Mouse (Mus musculus): ENCODE measurements around the gene Cpne7. TPM values are rescaled to one million over a fixed set of nuclear protein-coding genes. Genes with fewer than 3 reads are reported as not detected.

Gene Cpne7
- polyA plus RNA-seq, 1 experiment from 2014 or later, result 1.5 TPM

DNA sequence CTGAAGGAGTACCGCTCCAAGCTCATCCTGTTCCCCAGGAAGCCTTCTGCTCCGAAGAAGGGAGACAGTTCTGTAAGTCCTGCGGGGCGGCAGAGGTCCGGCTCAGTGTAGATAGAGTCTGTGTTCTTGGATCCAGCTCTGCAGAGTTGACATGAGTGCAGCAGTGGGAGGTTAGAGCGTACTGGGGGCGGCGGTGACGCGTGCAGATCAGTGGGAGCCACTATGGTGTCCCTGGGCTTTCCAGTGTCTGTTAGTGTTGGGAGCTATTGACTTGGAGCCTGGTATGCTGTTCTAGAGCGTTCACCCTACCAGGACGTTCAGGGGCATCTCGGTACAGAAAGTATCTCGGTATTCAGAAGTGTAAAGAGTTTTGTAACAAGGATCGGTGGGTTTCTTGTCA lies 13.9 kb upstream of the Cpne7 start:
- Histone ChIP-seq H3K27ac (peak overlapping the region; percentile 100), H3K27me3 (ENCODE audit: insufficient read depth, poor library complexity, severe bottlenecking) (no peaks in the 10 kb centered on the region), H3K9me3 (no peaks in the 10 kb centered on the region), H3K4me3 (peak overlapping the region; percentile 96), H3K36me3 (peaks cover 37% of the 10 kb centered on the region), H3K4me1 (peaks cover 16% of the 10 kb centered on the region)
- DNase-seq (ENCODE audit: low spot score), result no peak
- WGBS, result 19% methylated on average over 15 of the region's 15 CpGs

DNA sequence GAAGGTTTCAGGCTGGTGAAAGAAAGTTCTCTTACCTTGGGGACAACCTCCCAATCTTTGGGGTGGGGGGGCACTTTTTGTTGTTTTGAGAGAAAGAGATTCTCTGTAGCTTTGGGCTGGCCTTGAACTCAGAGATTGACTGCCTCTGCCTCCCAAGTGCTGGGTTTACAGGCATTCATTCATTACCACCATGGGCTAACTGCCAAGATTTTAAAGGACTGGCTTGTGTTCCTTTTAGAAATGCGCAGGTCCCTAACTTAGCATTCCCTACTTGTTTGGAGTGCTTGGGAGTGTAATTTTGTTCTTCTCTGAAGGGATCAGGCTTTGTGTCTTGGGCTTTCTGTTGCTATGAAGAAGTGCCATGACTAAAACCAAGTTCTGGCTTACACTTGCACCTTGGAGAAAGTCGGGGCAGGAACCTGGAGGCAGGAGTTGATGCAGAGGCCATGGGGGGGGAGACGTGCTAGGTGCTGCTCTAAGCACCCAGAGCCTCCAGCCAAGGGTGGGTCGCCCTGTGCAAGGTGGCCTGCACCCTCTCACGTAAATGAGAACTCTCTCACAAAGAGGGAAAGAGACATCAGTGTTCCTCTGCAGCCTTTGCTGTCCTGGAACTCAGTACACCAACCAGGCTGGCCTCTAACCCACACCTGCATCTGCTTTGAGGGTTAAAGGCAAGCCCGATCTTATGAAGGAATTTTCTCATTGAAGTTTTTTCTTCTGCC lies 13.0 kb upstream of the Cpne7 start:
- Histone ChIP-seq H3K9me3 (no peaks in the 10 kb centered on the region), H3K36me3 (peaks cover 32% of the 10 kb centered on the region), H3K4me1 (peaks cover 16% of the 10 kb centered on the region), H3K27ac (peak overlapping the region; percentile 100; the same call in 1 of the 2 replicates), H3K27me3 (ENCODE audit: insufficient read depth, poor library complexity, severe bottlenecking) (no peaks in the 10 kb centered on the region), H3K4me3 (peak overlapping the region; percentile 96)
- WGBS, result 86% methylated on average over 6 of the region's 6 CpGs
- no peak for DNase-seq (ENCODE audit: low spot score)

DNA sequence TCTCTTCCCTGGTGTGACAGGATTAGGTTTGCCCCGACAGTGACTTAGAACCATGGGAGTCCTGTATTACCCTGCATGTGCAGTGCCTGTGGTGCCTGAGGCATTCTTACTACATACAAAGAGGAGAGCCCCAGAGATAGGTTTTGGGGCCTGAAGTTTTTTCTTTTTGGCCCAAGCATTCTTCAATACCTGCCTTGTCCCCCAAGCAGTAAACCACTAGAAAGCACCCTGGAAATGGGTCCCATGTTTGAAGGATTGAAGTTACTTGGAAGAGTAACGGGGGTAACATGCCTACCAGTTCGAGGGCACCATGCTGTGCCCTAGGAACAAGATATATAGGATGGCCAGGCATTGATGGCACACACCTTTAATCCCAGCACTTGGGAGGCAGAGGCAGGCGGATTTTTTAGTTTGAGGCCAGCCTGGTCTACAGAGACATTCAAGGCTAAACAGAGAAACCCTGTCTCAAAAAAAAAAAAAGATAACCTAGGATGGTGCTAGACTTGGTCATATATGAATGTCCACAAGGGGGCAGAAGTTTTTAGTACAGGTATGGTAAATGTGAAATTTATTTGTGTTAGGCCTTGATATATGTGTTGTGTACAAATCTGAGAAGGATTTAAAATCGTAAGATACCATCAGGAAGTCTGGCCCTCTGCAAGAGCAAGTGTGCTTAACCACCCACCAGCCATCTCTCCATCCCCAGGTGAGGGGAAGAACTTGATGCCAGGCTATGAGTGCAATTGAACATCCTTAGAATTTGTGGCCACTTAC lies 11.4 kb upstream of the Cpne7 start:
- H3K27ac ChIP-seq, result no peak overlapping the region
- H3K9me3 ChIP-seq, result no peaks in the 10 kb centered on the region
- WGBS, result 68% methylated on average over 5 of the region's 5 CpGs
- no peak overlapping the region for H3K4me3 ChIP-seq
- H3K27me3 ChIP-seq (ENCODE audit: insufficient read depth, poor library complexity, severe bottlenecking), result no peaks in the 10 kb centered on the region
- DNase-seq (ENCODE audit: low spot score), result no peak
- peaks cover 29% of the 10 kb centered on the region for H3K36me3 ChIP-seq
- H3K4me1 ChIP-seq, result peaks cover 16% of the 10 kb centered on the region

DNA sequence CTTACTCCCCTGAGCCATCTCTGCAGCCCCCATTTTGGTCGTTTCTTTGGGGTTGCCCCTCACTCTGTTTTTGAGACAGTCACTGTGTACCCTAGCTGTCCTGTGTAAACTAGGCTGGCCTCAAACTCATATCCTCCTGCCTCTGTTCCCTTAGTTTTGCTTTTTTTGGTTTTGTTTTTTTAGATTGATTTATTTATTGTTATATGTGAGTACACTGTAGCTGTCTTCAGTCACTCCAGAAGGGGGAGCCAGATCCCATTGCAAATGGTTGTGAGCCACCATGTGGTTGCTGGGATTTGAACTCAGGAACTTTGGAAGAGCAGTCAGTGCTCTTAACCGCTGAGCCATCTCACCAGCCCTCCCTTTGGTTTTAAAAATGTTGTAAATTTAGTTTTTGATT lies 10.6 kb upstream of the Cpne7 start:
- WGBS, result 48% methylated on average over 2 of the region's 2 CpGs
- no peak overlapping the region for H3K4me3 ChIP-seq
- H3K27me3 ChIP-seq (ENCODE audit: insufficient read depth, poor library complexity, severe bottlenecking), result no peaks in the 10 kb centered on the region
- peaks cover 15% of the 10 kb centered on the region for H3K4me1 ChIP-seq
- no peak for DNase-seq (ENCODE audit: low spot score)
- H3K36me3 ChIP-seq, result peaks cover 29% of the 10 kb centered on the region
- H3K9me3 ChIP-seq, result no peaks in the 10 kb centered on the region
- H3K27ac ChIP-seq, result no peak overlapping the region

DNA sequence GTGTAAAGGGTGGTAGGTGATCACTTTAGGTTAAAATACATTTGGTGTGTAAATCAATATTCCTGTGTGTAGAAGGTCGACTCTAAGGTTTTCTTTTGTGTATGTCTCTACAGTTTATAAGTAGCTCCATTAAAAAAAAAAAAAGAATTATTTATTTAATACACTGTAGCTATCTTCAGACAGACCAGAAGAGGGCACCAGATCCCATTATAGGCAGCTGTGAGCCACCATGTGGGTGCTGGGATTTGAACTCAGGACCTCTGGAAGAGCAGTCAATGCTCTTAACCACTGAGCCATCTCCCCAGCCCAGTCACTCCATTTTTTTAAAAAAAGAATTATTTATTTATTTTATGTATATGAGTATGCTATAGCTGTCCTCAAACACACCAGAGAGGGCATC lies 9.2 kb upstream of the Cpne7 start:
- DNase-seq (ENCODE audit: low spot score), result no peak
- peaks cover 12% of the 10 kb centered on the region for H3K4me1 ChIP-seq
- peaks cover 27% of the 10 kb centered on the region for H3K36me3 ChIP-seq
- no peaks in the 10 kb centered on the region for H3K27me3 ChIP-seq (ENCODE audit: insufficient read depth, poor library complexity, severe bottlenecking)
- WGBS, result 62% methylated on average over 1 of the region's 1 CpGs
- no peak overlapping the region for H3K27ac ChIP-seq
- H3K9me3 ChIP-seq, result no peaks in the 10 kb centered on the region
- no peak overlapping the region for H3K4me3 ChIP-seq

DNA sequence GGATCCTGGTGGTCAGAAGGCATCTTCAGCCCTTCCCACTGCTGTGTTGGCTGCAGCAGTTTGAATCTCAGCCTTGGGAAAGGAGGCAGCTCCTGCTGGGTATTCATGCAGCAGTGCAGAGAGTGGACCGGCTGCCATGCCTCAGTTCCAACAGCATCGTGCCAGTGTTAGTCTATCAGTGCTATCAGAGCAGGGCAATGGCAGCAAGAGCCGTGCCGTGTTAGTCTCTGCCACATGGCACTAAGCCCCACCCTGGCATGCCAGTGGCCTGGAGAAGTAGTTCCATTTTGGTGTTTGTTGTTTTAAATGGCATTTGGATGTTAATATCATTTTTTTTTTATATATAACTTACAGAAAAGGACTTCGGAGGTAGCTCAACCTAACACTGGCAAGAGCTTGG lies 8.2 kb upstream of the Cpne7 start:
- Histone ChIP-seq H3K4me3 (no peak overlapping the region), H3K27ac (no peak overlapping the region), H3K9me3 (no peaks in the 10 kb centered on the region), H3K27me3 (ENCODE audit: insufficient read depth, poor library complexity, severe bottlenecking) (no peaks in the 10 kb centered on the region), H3K36me3 (peaks cover 18% of the 10 kb centered on the region), H3K4me1 (peaks cover 6% of the 10 kb centered on the region; the same call in 1 of the 2 replicates)
- no peak for DNase-seq (ENCODE audit: low spot score)
- 85% methylated on average over 5 of the region's 5 CpGs for WGBS

DNA sequence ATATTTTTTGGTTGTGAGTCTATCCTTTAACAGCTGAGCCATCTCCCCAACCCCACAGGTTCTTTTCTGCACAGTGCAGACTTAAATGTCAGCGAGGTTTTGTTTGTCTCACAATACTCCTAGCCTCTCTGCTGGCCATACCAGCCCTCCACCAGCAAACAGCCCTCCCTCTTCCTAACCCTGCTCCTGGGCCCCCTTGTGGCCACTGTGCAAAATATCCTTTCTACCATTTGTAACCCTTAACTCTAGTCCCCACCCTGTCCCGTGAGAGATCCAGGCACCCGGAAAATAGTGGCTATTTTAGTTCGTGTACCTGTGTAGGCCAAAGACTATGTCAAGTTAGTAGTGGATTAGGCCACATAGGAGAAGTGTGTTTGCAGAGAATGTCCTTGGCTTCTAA lies 6.5 kb upstream of the Cpne7 start:
- Histone ChIP-seq H3K4me3 (no peak overlapping the region), H3K27me3 (ENCODE audit: insufficient read depth, poor library complexity, severe bottlenecking) (peaks cover 10% of the 10 kb centered on the region), H3K36me3 (peaks cover under 1% of the 10 kb centered on the region; the same call in 1 of the 2 replicates), H3K4me1 (no peaks in the 10 kb centered on the region), H3K9me3 (no peaks in the 10 kb centered on the region), H3K27ac (no peak overlapping the region)
- DNase-seq (ENCODE audit: low spot score), result no peak
- 19% methylated on average over 4 of the region's 4 CpGs for WGBS

DNA sequence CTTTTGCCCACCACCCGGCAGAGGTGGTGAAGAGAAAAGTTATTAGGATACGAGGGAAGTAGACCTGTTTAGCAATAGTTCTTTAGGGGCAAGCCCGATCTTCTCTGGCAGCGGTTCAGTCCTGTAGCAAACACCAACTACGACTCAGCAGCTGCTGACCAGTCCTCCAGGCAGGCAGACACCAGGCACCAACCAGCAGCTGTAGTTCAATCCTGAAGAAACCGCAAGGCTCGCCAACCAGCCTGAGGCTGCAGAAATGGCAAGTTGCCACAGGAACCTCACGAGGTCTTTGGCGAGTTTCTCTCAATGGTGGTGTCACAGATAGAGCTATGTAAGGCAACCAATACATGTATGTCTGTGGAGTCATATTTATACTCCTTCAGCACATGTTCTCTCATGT lies 4.3 kb upstream of the Cpne7 start:
- no peaks in the 10 kb centered on the region for H3K36me3 ChIP-seq
- H3K27ac ChIP-seq, result no peak overlapping the region
- no peak for DNase-seq (ENCODE audit: low spot score)
- no peak overlapping the region for H3K4me3 ChIP-seq
- WGBS, result 79% methylated on average over 9 of the region's 9 CpGs
- H3K4me1 ChIP-seq, result peaks cover 16% of the 10 kb centered on the region
- H3K27me3 ChIP-seq (ENCODE audit: insufficient read depth, poor library complexity, severe bottlenecking), result peaks cover 33% of the 10 kb centered on the region
- H3K9me3 ChIP-seq, result no peaks in the 10 kb centered on the region

DNA sequence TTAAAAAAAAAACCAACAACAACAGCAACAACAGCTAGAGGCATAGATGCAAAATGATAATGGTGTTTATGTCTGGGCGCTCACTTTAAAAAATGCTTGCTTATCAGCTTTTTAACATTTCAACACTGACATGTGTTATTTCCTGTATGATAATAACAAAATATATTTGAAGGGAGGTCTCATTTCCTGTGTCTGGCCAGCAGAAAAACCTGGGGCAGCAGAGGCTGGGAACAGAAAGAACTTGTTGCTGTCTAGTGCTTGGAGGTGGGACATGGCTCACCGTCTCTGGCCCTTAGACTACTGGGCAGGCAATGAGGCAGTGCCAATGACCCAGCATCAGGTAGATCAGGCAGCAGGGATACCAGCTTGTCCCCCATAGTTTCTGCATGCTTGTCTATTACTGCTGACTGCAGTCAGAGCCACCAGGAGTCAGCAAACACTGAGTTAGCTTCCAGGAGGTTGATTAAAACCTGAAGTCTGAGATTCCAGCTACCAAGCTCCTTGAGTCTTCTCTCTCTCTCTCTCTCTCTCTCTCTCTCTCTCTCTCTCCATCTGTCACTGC lies 3.2 kb upstream of the Cpne7 start:
- no peak overlapping the region for H3K4me3 ChIP-seq
- WGBS, result 52% methylated on average over 2 of the region's 2 CpGs

DNA sequence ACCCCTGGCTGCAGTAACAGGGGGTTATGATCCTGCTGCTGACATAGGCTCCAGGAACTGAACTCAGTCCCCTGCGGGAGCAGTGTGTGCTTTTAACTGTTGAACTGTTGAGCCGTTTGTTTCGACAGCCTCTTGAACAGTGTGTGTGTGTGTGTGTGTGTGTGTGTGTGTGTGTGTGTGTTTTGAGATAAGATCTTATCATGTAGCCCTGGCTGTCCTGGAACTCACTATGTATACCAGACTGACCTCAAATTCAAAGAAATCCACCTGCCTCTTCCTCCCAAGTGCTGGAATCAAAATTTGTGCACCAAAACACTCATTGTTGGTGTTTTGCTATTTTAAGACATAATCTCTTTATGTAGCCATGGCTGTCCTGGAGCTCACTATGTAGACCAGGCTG lies 2.5 kb upstream of the Cpne7 start:
- no peak for DNase-seq (ENCODE audit: low spot score)
- H3K4me3 ChIP-seq, result no peak overlapping the region
- H3K36me3 ChIP-seq, result no peaks in the 10 kb centered on the region
- 38% methylated on average over 3 of the region's 3 CpGs for WGBS
- peaks cover 50% of the 10 kb centered on the region for H3K27me3 ChIP-seq (ENCODE audit: insufficient read depth, poor library complexity, severe bottlenecking)
- peaks cover 21% of the 10 kb centered on the region for H3K4me1 ChIP-seq
- H3K27ac ChIP-seq, result no peak overlapping the region
- H3K9me3 ChIP-seq, result no peaks in the 10 kb centered on the region

More for the DNA sequence above, 3.2 kb upstream of the Cpne7 start:
- Histone ChIP-seq H3K4me1 (peaks cover 21% of the 10 kb centered on the region), H3K27me3 (ENCODE audit: insufficient read depth, poor library complexity, severe bottlenecking) (peaks cover 44% of the 10 kb centered on the region), H3K9me3 (no peaks in the 10 kb centered on the region), H3K36me3 (no peaks in the 10 kb centered on the region), H3K27ac (no peak overlapping the region)
- no peak for DNase-seq (ENCODE audit: low spot score)

DNA sequence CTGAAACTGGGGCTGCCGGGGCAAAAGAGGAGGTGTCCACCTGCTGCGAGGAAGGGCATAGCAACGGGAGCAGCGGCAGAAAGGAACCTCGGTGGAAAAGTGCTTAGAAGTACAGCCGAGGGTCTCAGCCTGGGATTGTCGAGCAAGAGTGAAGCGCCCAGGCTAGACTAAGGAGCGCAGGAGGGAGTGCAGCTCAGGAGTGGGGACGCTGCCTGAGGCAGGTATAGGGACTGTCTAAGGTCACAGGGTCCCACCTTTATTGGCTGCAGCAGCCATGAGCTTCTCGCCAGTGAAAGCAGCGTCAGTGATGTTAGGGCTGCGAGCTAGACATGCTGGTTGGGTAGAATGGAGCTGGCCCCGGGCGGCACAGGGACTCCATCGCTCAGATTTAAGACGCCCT lies 570 bp downstream of the Cpne7 start:
- Histone ChIP-seq H3K27ac (0 out of 2 replicates have a peak overlapping the region, but pooled peaks have one; percentile 37), H3K4me3 (peak overlapping the region; percentile 63), H3K9me3 (no peaks in the 10 kb centered on the region), H3K36me3 (no peaks in the 10 kb centered on the region), H3K27me3 (ENCODE audit: insufficient read depth, poor library complexity, severe bottlenecking) (peaks cover 75% of the 10 kb centered on the region), H3K4me1 (peaks cover 26% of the 10 kb centered on the region)
- WGBS, result 5% methylated on average over 17 of the region's 17 CpGs
- no peak for DNase-seq (ENCODE audit: low spot score)

DNA sequence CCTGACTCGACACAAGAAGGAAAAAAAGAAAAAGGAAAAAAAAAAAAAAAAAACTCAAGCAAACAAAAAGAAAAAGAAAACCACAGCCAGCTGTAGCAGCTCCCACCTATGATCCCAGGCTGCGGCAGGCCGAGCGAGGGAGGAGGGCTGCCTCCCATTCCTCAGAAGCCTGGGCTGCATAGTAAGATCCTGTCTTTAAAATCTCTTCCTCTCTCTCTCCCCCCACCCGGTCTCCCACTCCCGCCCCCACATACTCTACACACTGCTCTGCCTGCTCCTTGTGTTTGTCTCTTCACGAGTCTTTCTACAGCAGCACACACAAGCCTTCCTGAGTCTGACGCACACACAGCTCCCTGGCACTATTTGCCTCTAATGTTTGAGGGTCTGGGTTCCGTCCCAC lies 4.9 kb downstream of the Cpne7 start:
- no peak for DNase-seq (ENCODE audit: low spot score)
- Histone ChIP-seq H3K27me3 (ENCODE audit: insufficient read depth, poor library complexity, severe bottlenecking) (peaks cover 88% of the 10 kb centered on the region), H3K4me3 (no peak overlapping the region), H3K36me3 (no peaks in the 10 kb centered on the region), H3K27ac (peak overlapping the region; percentile 7), H3K4me1 (peaks cover 38% of the 10 kb centered on the region), H3K9me3 (no peaks in the 10 kb centered on the region)
- 62% methylated on average over 9 of the region's 9 CpGs for WGBS

DNA sequence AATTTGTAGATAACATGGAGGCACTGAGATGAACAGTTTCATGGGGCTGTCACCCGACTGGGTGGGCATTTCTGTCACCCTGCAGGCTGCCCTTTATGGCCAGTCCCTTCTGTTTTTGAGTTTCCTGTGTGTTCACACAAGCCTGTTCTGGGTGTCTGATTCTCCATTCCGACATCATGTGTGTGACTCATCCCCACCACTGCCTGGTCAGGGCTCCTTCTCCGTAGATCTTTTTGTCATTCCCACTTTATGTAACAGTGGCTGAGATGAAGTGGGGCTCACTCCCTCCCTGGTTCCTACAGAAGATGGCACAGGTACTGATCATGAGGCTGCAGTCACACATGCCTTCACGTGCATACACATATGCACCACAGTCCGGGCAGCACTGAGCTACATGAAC lies 5.5 kb downstream of the Cpne7 start:
- H3K27me3 ChIP-seq (ENCODE audit: insufficient read depth, poor library complexity, severe bottlenecking), result peaks cover 88% of the 10 kb centered on the region
- no peaks in the 10 kb centered on the region for H3K9me3 ChIP-seq
- H3K27ac ChIP-seq, result no peak overlapping the region
- H3K36me3 ChIP-seq, result no peaks in the 10 kb centered on the region
- H3K4me3 ChIP-seq, result no peak overlapping the region
- DNase-seq (ENCODE audit: low spot score), result no peak
- 75% methylated on average over 5 of the region's 5 CpGs for WGBS
- H3K4me1 ChIP-seq, result peaks cover 33% of the 10 kb centered on the region

All from heart, embryonic 10.5 days (tissue).